Mouse (Mus musculus) CH12.LX (cell line): ENCODE measurements around the gene Pitpnm2.

ENCODE experiments used
- CTCF ChIP-seq, 2 experiments: IDR thresholded peaks in 1 of 2; conservative IDR thresholded peaks in 1 of 2; 2 replicates each; pipeline ENCODE4 v1.5.1; 2011 to 2012; ENCODE audit warnings: low read depth in 2 of 2, low read length in 2 of 2, improper control_type of control experiment in 1 of 2, inconsistent platforms in 1 of 2, mild to moderate bottlenecking in 1 of 2, moderate library complexity in 1 of 2
- EP300 ChIP-seq: IDR thresholded peaks from 2 replicates; pipeline ENCODE4 v1.6.1; 2011; ENCODE audit warnings: low read length, improper control_type of control experiment
- KAT2A ChIP-seq: IDR thresholded peaks from 2 replicates; pipeline ENCODE4 v1.6.1; 2012; ENCODE audit warnings: low read length, improper control_type of control experiment, inconsistent platforms; ENCODE audit not compliant: insufficient replicate concordance
- MYC ChIP-seq: IDR thresholded peaks from 2 replicates; pipeline ENCODE4 v1.6.1; 2011; ENCODE audit warnings: low read depth, mild to moderate bottlenecking, improper control_type of control experiment, low read length
- POLR2A ChIP-seq: IDR thresholded peaks from 2 replicates; pipeline ENCODE4 v1.6.1; 2011; ENCODE audit warnings: low read depth, mild to moderate bottlenecking, improper control_type of control experiment, low read length
- SIN3A ChIP-seq: IDR thresholded peaks from 2 replicates; pipeline ENCODE4 v1.6.1; 2012; ENCODE audit warnings: low read length, improper control_type of control experiment, inconsistent platforms
- TBP ChIP-seq: conservative IDR thresholded peaks from 2 replicates; pipeline ENCODE4 v1.6.1; 2011; ENCODE audit warnings: low read depth, low read length, improper control_type of control experiment
- TCF12 ChIP-seq: IDR thresholded peaks from 2 replicates; pipeline ENCODE4 v1.6.1; 2014; ENCODE audit warnings: low read depth, mild to moderate bottlenecking, inconsistent platforms, low read length, improper control_type of control experiment
- USF1 ChIP-seq: IDR thresholded peaks from 2 replicates; pipeline ENCODE4 v1.6.1; 2014; ENCODE audit warnings: low read depth, mild to moderate bottlenecking, inconsistent platforms, low read length, improper control_type of control experiment
- ZNF384 ChIP-seq: IDR thresholded peaks from 2 replicates; pipeline ENCODE4 v1.6.1; 2012; ENCODE audit warnings: low read depth, low read length, improper control_type of control experiment, inconsistent platforms

DNA sequence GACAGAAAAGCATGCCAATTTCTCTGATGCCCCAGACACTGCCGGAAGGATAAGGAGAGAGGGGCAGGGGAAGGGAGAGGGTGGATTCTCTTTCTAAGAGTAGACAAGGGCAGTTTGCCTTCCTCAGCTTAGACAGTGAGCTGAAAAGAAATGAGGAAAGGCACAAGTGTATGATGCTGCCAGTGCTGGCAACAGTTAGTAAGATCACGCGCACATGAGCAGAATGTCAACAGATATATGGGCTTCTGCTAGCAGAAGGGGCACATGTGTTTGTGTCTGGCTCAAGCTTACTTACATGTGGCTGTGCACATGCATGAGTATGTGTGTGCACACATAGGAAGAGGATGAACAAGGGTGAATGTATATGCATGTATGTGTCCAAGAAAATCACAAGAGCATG is 65.4 kb downstream of the Pitpnm2 start:
- TF ChIP-seq POLR2A: no peak
- TF ChIP-seq USF1: no peak
- TF ChIP-seq EP300: no peak
- TF ChIP-seq CTCF (conservative IDR thresholded peaks at IDR 0.05 in 1 of 2, IDR thresholded peaks at IDR 0.05 in 1 of 2; ENCODE audit: low read depth in 2 of 2, low read length in 2 of 2): no peak
- no peak for TF ChIP-seq SIN3A
- TF ChIP-seq MYC: no peak
- TF ChIP-seq ZNF384: no peak
- TF ChIP-seq TCF12: no peak
- TF ChIP-seq KAT2A: no peak
- TF ChIP-seq TBP: no peak
